Mouse (Mus musculus): ENCODE data around the gene B3gnt7. TPM values are rescaled to one million over a fixed set of nuclear protein-coding genes. Genes with fewer than 3 reads are reported as not detected.
"Not testable (repeated sequence)": the region's sequence is repeated elsewhere in the genome, so short reads cannot be mapped to it uniquely, and the experiment has no call there.

The B3gnt7 gene
- polyA plus RNA-seq, 1 experiment from 2014 or later: 4.9 TPM

GRCm38 (mm10) chr1:86339156-86339812, 36.7 kb downstream of the B3gnt7 start:
- Histone ChIP-seq H3K4me1 (no peaks in the 10 kb centered on the region), H3K4me3 (no peak overlapping the region), H3K27ac (no peak overlapping the region), H3K36me3 (replicated peaks) (peaks cover 2% of the 10 kb centered on the region; the same call in 1 of the 2 replicates), H3K9me3 (no peaks in the 10 kb centered on the region), H3K27me3 (ENCODE audit: poor library complexity, severe bottlenecking) (no peaks in the 10 kb centered on the region)
- 32% methylated on average over 4 of the region's 4 CpGs for WGBS
- DNase-seq (ENCODE audit: extremely low spot score, low spot score): peak; percentile 67

DNA sequence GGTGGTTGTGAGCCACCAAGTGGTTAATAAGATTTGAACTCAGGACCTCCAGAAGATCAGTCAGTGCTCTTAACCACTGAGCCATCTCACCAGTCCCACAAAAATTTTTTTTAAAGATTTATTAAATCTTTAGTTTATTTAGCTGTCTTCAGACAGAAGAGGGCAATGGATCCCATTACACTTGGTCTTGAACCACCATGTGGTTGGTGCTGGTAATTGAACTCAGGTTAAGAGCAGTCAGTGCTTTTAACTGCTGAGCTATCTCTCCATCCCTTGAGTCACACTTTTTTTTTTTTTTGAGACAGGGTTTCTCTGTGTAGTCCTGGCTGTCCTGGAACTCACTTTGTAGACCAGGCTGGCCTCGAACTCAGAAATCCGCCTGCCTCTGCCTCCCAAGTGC, 38.5 kb downstream of the B3gnt7 start:
- peaks cover 16% of the 10 kb centered on the region for H3K36me3 ChIP-seq (replicated peaks)
- not testable (repeated sequence) for H3K9me3 ChIP-seq; H3K4me3 ChIP-seq; DNase-seq (ENCODE audit: extremely low spot score, low spot score); H3K27me3 ChIP-seq (ENCODE audit: poor library complexity, severe bottlenecking); H3K27ac ChIP-seq; H3K4me1 ChIP-seq
- 93% methylated on average over 2 of the region's 2 CpGs for WGBS

GRCm38 (mm10) chr1:86342371-86342770, 39.7 kb downstream of the B3gnt7 start:
- peaks cover 28% of the 10 kb centered on the region for H3K36me3 ChIP-seq (replicated peaks)
- H3K4me1 ChIP-seq: no peaks in the 10 kb centered on the region
- no peaks in the 10 kb centered on the region for H3K27me3 ChIP-seq (ENCODE audit: poor library complexity, severe bottlenecking)
- H3K9me3 ChIP-seq: no peaks in the 10 kb centered on the region
- DNase-seq (ENCODE audit: extremely low spot score, low spot score): no peak
- no peak overlapping the region for H3K27ac ChIP-seq
- 96% methylated on average over 2 of the region's 2 CpGs for WGBS
- no peak overlapping the region for H3K4me3 ChIP-seq

DNA sequence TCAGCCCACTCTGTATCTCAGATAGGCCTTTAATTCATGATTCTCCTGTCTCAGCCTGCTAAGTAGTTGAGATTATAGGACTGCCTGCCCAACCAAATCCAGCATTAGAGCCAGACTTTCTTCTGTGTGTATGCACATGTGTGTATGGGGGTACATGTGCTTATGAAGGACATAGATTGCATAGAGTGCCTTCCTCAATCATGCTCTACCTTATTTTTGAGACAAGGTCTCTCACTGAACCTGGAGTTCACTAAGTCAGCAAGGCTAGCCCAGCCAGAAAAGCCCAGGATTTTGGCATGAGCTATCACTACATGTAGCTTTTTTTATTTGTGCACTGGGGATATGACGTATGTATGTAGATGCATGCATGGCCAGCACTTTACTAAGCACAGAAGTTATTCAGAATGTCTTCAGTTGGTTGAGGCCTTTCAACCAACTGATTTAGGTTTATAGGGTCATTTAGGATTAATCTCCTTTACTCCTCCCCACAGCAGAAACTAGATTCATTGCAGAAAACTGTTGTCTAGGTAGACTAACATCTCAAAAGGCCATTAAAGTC, 40.5 kb downstream of the B3gnt7 start:
- no peak for DNase-seq (ENCODE audit: extremely low spot score, low spot score)
- H3K36me3 ChIP-seq (replicated peaks): peaks cover 36% of the 10 kb centered on the region
- H3K9me3 ChIP-seq: no peaks in the 10 kb centered on the region
- no peak overlapping the region for H3K27ac ChIP-seq
- 90% methylated on average over 1 of the region's 1 CpGs for WGBS
- H3K27me3 ChIP-seq (ENCODE audit: poor library complexity, severe bottlenecking): no peaks in the 10 kb centered on the region
- no peaks in the 10 kb centered on the region for H3K4me1 ChIP-seq
- no peak overlapping the region for H3K4me3 ChIP-seq

- no peaks in the 10 kb centered on the region for H3K9me3 ChIP-seq
- peaks cover 47% of the 10 kb centered on the region for H3K36me3 ChIP-seq (replicated peaks)
- no peak for DNase-seq (ENCODE audit: extremely low spot score, low spot score)
- H3K27ac ChIP-seq: no peak overlapping the region
- H3K27me3 ChIP-seq (ENCODE audit: poor library complexity, severe bottlenecking): no peaks in the 10 kb centered on the region
- no peak overlapping the region for H3K4me3 ChIP-seq
- H3K4me1 ChIP-seq: no peaks in the 10 kb centered on the region
- 83% methylated on average over 4 of the region's 4 CpGs for WGBS
Observed at GRCm38 (mm10) chr1:86343969-86344861, 41.6 kb downstream of the B3gnt7 start.

DNA sequence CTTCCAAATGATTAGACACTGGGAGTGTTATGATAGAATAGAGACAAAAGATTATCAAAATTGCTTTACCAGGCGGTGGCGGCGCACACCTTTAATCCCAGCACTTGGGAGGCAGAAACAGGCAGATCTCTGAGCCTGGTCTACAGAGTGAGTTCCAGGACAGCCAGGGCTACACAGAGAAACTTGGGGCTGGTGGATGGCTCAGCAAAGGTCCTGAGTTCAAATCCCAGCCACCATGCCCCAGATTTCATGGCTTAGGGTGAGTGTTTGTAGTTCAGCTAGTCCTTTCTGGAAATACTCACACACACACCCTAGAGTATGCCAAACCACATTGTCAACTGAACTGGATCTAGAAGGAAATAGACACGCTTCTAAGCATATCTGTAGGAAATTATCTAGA, 42.4 kb downstream of the B3gnt7 start:
- Histone ChIP-seq H3K27ac (no peak overlapping the region), H3K9me3 (no peaks in the 10 kb centered on the region), H3K36me3 (replicated peaks) (peaks cover 55% of the 10 kb centered on the region), H3K27me3 (ENCODE audit: poor library complexity, severe bottlenecking) (no peaks in the 10 kb centered on the region), H3K4me3 (no peak overlapping the region), H3K4me1 (no peaks in the 10 kb centered on the region)
- WGBS: 96% methylated on average over 4 of the region's 4 CpGs
- DNase-seq (ENCODE audit: extremely low spot score, low spot score): no peak

DNA sequence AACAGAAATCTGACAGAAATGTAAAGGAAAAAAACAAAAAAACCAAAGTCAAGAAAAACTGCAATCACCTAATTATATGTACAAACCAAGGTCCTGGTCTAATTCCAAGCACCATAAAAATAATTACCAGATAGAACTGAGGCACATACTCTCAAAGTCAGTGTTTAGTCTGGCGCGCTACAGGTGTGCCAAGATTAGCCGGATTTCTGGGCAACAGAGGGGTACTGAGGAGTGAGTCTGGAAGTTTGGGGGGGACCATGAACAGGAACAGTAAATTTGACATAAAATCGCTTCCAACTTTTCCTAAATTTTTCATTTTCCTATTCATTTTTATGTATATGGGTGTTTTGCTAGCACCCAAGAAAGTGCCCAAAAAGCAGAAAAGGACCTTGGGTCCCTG, 43.3 kb downstream of the B3gnt7 start:
- DNase-seq (ENCODE audit: extremely low spot score, low spot score): no peak
- WGBS: 94% methylated on average over 4 of the region's 4 CpGs
- no peaks in the 10 kb centered on the region for H3K9me3 ChIP-seq
- H3K27ac ChIP-seq: no peak overlapping the region
- no peaks in the 10 kb centered on the region for H3K4me1 ChIP-seq
- no peak overlapping the region for H3K4me3 ChIP-seq
- peaks cover 64% of the 10 kb centered on the region for H3K36me3 ChIP-seq (replicated peaks)
- H3K27me3 ChIP-seq (ENCODE audit: poor library complexity, severe bottlenecking): no peaks in the 10 kb centered on the region

DNA sequence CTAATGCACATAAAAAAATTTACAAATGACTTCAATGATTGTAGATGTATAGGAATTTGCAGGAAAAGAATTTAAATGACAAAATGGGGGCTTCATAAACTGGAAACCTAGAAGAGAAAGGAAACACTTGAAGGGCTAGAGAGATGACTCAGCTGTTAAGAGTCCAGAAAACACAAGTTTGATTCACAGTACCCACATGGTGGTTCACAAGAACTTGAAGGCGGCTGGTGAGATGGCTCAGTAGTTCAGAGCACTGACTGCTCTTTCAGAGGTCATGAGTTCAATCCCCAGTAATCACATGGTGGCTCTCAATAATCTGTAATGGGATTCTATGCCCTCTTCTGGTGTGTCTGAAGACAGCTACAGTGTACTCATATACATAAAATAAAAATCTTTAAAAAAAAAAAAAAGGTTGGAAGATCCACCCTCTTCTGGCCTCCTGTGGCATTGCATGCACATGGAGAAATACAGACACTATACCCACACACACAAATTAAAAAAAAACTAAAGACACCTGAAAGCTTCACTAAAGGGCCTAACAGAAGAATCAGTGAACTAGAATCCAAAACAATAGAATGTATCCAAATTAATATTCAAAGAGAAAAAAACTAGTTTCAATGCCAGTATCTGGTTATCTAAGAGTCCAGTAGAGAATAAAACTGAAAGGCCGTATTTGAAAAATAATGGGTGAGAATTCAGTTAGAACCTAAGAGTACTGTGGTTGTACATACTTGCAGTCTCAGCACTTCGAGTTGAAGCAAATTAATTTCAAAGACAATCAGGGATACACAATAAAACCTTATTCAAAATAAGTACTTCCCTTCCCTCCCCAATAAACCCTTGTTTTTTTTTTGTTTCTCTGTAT, 44.5 kb downstream of the B3gnt7 start:
- peaks cover 76% of the 10 kb centered on the region for H3K36me3 ChIP-seq (replicated peaks)
- no peak overlapping the region for H3K4me3 ChIP-seq
- DNase-seq (ENCODE audit: extremely low spot score, low spot score): no peak
- H3K27ac ChIP-seq: no peak overlapping the region
- no peaks in the 10 kb centered on the region for H3K9me3 ChIP-seq
- 84% methylated on average over 3 of the region's 3 CpGs for WGBS
- no peaks in the 10 kb centered on the region for H3K27me3 ChIP-seq (ENCODE audit: poor library complexity, severe bottlenecking)
- H3K4me1 ChIP-seq: no peaks in the 10 kb centered on the region

GRCm38 (mm10) chr1:86347716-86348045, 45.0 kb downstream of the B3gnt7 start:
- H3K27me3 ChIP-seq (ENCODE audit: poor library complexity, severe bottlenecking): no peaks in the 10 kb centered on the region
- no peaks in the 10 kb centered on the region for H3K4me1 ChIP-seq
- H3K9me3 ChIP-seq: no peaks in the 10 kb centered on the region
- 44% methylated on average over 1 of the region's 1 CpGs for WGBS
- H3K4me3 ChIP-seq: no peak overlapping the region
- no peak overlapping the region for H3K27ac ChIP-seq
- no peak for DNase-seq (ENCODE audit: extremely low spot score, low spot score)
- H3K36me3 ChIP-seq (replicated peaks): peaks cover 82% of the 10 kb centered on the region

- no peak overlapping the region for H3K27ac ChIP-seq
- H3K27me3 ChIP-seq (ENCODE audit: poor library complexity, severe bottlenecking): no peaks in the 10 kb centered on the region
- 63% methylated on average over 1 of the region's 1 CpGs for WGBS
- peaks cover 86% of the 10 kb centered on the region for H3K36me3 ChIP-seq (replicated peaks)
- H3K4me3 ChIP-seq: no peak overlapping the region
- H3K4me1 ChIP-seq: no peaks in the 10 kb centered on the region
- no peaks in the 10 kb centered on the region for H3K9me3 ChIP-seq
- no peak for DNase-seq (ENCODE audit: extremely low spot score, low spot score)
Observed at GRCm38 (mm10) chr1:86348083-86348482, 45.5 kb downstream of the B3gnt7 start.

DNA sequence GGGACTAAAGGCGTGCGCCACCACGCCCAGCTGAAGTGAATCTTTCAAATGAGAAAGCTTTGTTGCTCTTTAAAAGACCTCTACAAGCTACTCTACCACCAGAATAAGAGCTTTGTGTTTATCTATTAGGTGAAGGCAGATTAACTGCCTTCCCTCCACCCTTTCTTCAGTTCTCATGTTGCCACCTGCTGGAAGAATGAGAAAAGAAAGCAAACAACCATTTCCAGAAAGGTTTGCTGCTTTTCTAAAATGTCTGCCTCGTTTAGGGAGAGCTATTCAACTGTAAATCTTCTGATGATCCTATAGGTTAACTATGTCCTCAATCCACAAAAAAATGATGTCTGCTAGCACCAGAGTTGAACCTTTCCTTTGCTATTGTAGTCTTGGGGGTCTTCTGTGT, 46.2 kb downstream of the B3gnt7 start:
- no peak for DNase-seq (ENCODE audit: extremely low spot score, low spot score)
- no peak overlapping the region for H3K27ac ChIP-seq
- H3K4me3 ChIP-seq: no peak overlapping the region
- no peaks in the 10 kb centered on the region for H3K4me1 ChIP-seq
- peaks cover 93% of the 10 kb centered on the region for H3K36me3 ChIP-seq (replicated peaks)
- no peaks in the 10 kb centered on the region for H3K9me3 ChIP-seq
- no peaks in the 10 kb centered on the region for H3K27me3 ChIP-seq (ENCODE audit: poor library complexity, severe bottlenecking)
- 73% methylated on average over 4 of the region's 4 CpGs for WGBS

DNA sequence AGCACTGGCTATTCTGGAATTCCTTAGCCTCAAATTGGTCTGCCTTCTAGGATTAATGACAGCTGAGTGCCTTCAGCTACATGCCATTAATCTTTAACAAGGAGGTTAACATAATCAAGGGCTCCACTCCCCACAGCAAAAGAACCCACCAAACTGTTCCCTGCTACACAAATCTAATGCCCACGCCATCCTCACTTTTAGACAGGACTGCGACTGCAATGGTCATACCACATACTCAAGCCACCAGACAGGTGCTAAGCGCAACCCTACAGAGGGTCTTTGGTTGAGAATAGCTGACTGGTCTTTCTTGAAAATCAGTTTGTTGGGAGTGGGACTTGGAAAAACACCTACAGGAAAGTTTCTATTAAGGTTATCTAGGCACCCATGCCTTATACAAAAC, 46.6 kb downstream of the B3gnt7 start:
- Histone ChIP-seq H3K36me3 (replicated peaks) (peaks cover 95% of the 10 kb centered on the region), H3K27ac (no peak overlapping the region), H3K27me3 (ENCODE audit: poor library complexity, severe bottlenecking) (no peaks in the 10 kb centered on the region), H3K4me1 (no peaks in the 10 kb centered on the region), H3K9me3 (no peaks in the 10 kb centered on the region), H3K4me3 (no peak overlapping the region)
- WGBS: 93% methylated on average over 3 of the region's 3 CpGs
- DNase-seq (ENCODE audit: extremely low spot score, low spot score): no peak
